Mouse (Mus musculus): ENCODE measurements around the gene Nol9. TPM values are rescaled to one million over a fixed set of nuclear protein-coding genes. Genes with fewer than 3 reads are reported as not detected.
A peak's percentile ranks its signal among the peaks of the same experiment; 100 is the strongest.

Gene Nol9
- polyA plus RNA-seq, 1 experiment from 2014 or later, result 47.3 TPM

- Histone ChIP-seq H3K4me1 (ENCODE audit: control insufficient read depth, insufficient read depth, low read length) (peaks cover 27% of the 10 kb centered on the region), H3K9ac (ENCODE audit: low read depth, low read length) (no peak overlapping the region), H3K27ac (ENCODE audit: low read depth, low read length) (no peak overlapping the region), H3K27me3 (ENCODE audit: control insufficient read depth, insufficient read depth, low read length) (no peaks in the 10 kb centered on the region; the same call in 1 of the 2 replicates), H3K9me3 (ENCODE audit: control insufficient read depth, low read length) (no peaks in the 10 kb centered on the region), H3K4me3 (ENCODE audit: low read length) (no peak overlapping the region), H3K36me3 (ENCODE audit: control insufficient read depth, insufficient read depth, low read length) (peaks cover 14% of the 10 kb centered on the region; the same call in 1 of the 2 replicates), H3K4me2 (replicated peaks; ENCODE audit: low read depth, low read length) (no peak overlapping the region)
- 76% methylated on average over 9 of the region's 9 CpGs for WGBS
- ATAC-seq (ENCODE audit: low FRiP score, low TSS enrichment), result no peak
Measured at GRCm38 (mm10) chr4:152090191-152090590, 51.1 kb downstream of the Nol9 start.

- peak; percentile 17; the same call in 1 of the 2 replicates for ATAC-seq (ENCODE audit: low FRiP score, low TSS enrichment)
- Histone ChIP-seq H3K27ac (ENCODE audit: low read depth, low read length) (0 out of 2 replicates have a peak overlapping the region, but pooled peaks have one; percentile 32), H3K9ac (ENCODE audit: low read depth, low read length) (0 out of 2 replicates have a peak overlapping the region, but pooled peaks have one; percentile 31), H3K4me2 (replicated peaks; ENCODE audit: low read depth, low read length) (no peak overlapping the region), H3K4me3 (ENCODE audit: low read length) (no peak overlapping the region), H3K36me3 (ENCODE audit: control insufficient read depth, insufficient read depth, low read length) (peaks cover 14% of the 10 kb centered on the region; the same call in 1 of the 2 replicates), H3K4me1 (ENCODE audit: control insufficient read depth, insufficient read depth, low read length) (peaks cover 32% of the 10 kb centered on the region), H3K9me3 (ENCODE audit: control insufficient read depth, low read length) (no peaks in the 10 kb centered on the region), H3K27me3 (ENCODE audit: control insufficient read depth, insufficient read depth, low read length) (no peaks in the 10 kb centered on the region)
- 55% methylated on average over 8 of the region's 8 CpGs for WGBS
Measured at GRCm38 (mm10) chr4:152092751-152093293, 53.7 kb downstream of the Nol9 start.

- H3K36me3 ChIP-seq (ENCODE audit: control insufficient read depth, insufficient read depth, low read length), result peaks cover 11% of the 10 kb centered on the region; the same call in 1 of the 2 replicates
- H3K27me3 ChIP-seq (ENCODE audit: control insufficient read depth, insufficient read depth, low read length), result no peaks in the 10 kb centered on the region
- peaks cover 29% of the 10 kb centered on the region for H3K4me1 ChIP-seq (ENCODE audit: control insufficient read depth, insufficient read depth, low read length)
- no peak overlapping the region for H3K27ac ChIP-seq (ENCODE audit: low read depth, low read length)
- H3K4me3 ChIP-seq (ENCODE audit: low read length), result no peak overlapping the region
- no peak for ATAC-seq (ENCODE audit: low FRiP score, low TSS enrichment)
- H3K4me2 ChIP-seq (replicated peaks; ENCODE audit: low read depth, low read length), result no peak overlapping the region
- no peak overlapping the region for H3K9ac ChIP-seq (ENCODE audit: low read depth, low read length)
- WGBS, result 92% methylated on average over 12 of the region's 12 CpGs
- H3K9me3 ChIP-seq (ENCODE audit: control insufficient read depth, low read length), result no peaks in the 10 kb centered on the region
Measured at GRCm38 (mm10) chr4:152094233-152094632, 55.1 kb downstream of the Nol9 start.

GRCm38 (mm10) chr4:152095937-152096910 is 57.1 kb downstream of the Nol9 start:
- WGBS, result 31% methylated on average over 27 of the region's 27 CpGs
- H3K4me1 ChIP-seq (ENCODE audit: control insufficient read depth, insufficient read depth, low read length), result peaks cover 39% of the 10 kb centered on the region
- ATAC-seq (ENCODE audit: low FRiP score, low TSS enrichment), result peak; percentile 17; the same call in 1 of the 2 replicates

GRCm38 (mm10) chr4:152096927-152097326 is 57.8 kb downstream of the Nol9 start:
- H3K27me3 ChIP-seq (ENCODE audit: control insufficient read depth, insufficient read depth, low read length), result no peaks in the 10 kb centered on the region
- 47% methylated on average over 6 of the region's 6 CpGs for WGBS
- H3K4me2 ChIP-seq (replicated peaks; ENCODE audit: low read depth, low read length), result peak overlapping the region; percentile 26; the same call in 1 of the 2 replicates
- ATAC-seq (ENCODE audit: low FRiP score, low TSS enrichment), result peak; percentile 20; the same call in 1 of the 2 replicates
- peak overlapping the region; percentile 65; the same call in 1 of the 2 replicates for H3K27ac ChIP-seq (ENCODE audit: low read depth, low read length)
- H3K4me3 ChIP-seq (ENCODE audit: low read length), result peak overlapping the region; percentile 27
- H3K9ac ChIP-seq (ENCODE audit: low read depth, low read length), result peak overlapping the region; percentile 31
- H3K4me1 ChIP-seq (ENCODE audit: control insufficient read depth, insufficient read depth, low read length), result peaks cover 46% of the 10 kb centered on the region
- H3K9me3 ChIP-seq (ENCODE audit: control insufficient read depth, low read length), result no peaks in the 10 kb centered on the region
- peaks cover 1% of the 10 kb centered on the region; the same call in 1 of the 2 replicates for H3K36me3 ChIP-seq (ENCODE audit: control insufficient read depth, insufficient read depth, low read length)

More at GRCm38 (mm10) chr4:152095937-152096910, 57.1 kb downstream of the Nol9 start:
- H3K9me3 ChIP-seq (ENCODE audit: control insufficient read depth, low read length), result no peaks in the 10 kb centered on the region
- no peaks in the 10 kb centered on the region for H3K27me3 ChIP-seq (ENCODE audit: control insufficient read depth, insufficient read depth, low read length)
- H3K4me2 ChIP-seq (replicated peaks; ENCODE audit: low read depth, low read length), result peak overlapping the region; percentile 17; the same call in 1 of the 2 replicates
- H3K27ac ChIP-seq (ENCODE audit: low read depth, low read length), result peak overlapping the region; percentile 65; the same call in 1 of the 2 replicates
- H3K36me3 ChIP-seq (ENCODE audit: control insufficient read depth, insufficient read depth, low read length), result 0 out of 2 replicates have a peak, but pooled peaks cover 1% of the 10 kb centered on the region
- peak overlapping the region; percentile 27 for H3K4me3 ChIP-seq (ENCODE audit: low read length)
- H3K9ac ChIP-seq (ENCODE audit: low read depth, low read length), result peak overlapping the region; percentile 31

GRCm38 (mm10) chr4:152097911-152098799 is 59.0 kb downstream of the Nol9 start:
- Histone ChIP-seq H3K4me3 (ENCODE audit: low read length) (no peak overlapping the region), H3K27me3 (ENCODE audit: control insufficient read depth, insufficient read depth, low read length) (no peaks in the 10 kb centered on the region), H3K4me2 (replicated peaks; ENCODE audit: low read depth, low read length) (peak overlapping the region; percentile 6; the same call in 1 of the 2 replicates), H3K27ac (ENCODE audit: low read depth, low read length) (no peak overlapping the region), H3K9me3 (ENCODE audit: control insufficient read depth, low read length) (no peaks in the 10 kb centered on the region), H3K9ac (ENCODE audit: low read depth, low read length) (no peak overlapping the region), H3K4me1 (ENCODE audit: control insufficient read depth, insufficient read depth, low read length) (peaks cover 42% of the 10 kb centered on the region), H3K36me3 (ENCODE audit: control insufficient read depth, insufficient read depth, low read length) (peaks cover 11% of the 10 kb centered on the region; the same call in 1 of the 2 replicates)
- WGBS, result 35% methylated on average over 11 of the region's 11 CpGs
- ATAC-seq (ENCODE audit: low FRiP score, low TSS enrichment), result no peak

GRCm38 (mm10) chr4:152100541-152100940 is 61.4 kb downstream of the Nol9 start:
- Histone ChIP-seq H3K27me3 (ENCODE audit: control insufficient read depth, insufficient read depth, low read length) (no peaks in the 10 kb centered on the region), H3K9ac (ENCODE audit: low read depth, low read length) (no peak overlapping the region), H3K9me3 (ENCODE audit: control insufficient read depth, low read length) (no peaks in the 10 kb centered on the region), H3K4me3 (ENCODE audit: low read length) (no peak overlapping the region), H3K4me2 (replicated peaks; ENCODE audit: low read depth, low read length) (no peak overlapping the region), H3K36me3 (ENCODE audit: control insufficient read depth, insufficient read depth, low read length) (peaks cover 27% of the 10 kb centered on the region), H3K4me1 (ENCODE audit: control insufficient read depth, insufficient read depth, low read length) (peaks cover 42% of the 10 kb centered on the region), H3K27ac (ENCODE audit: low read depth, low read length) (peak overlapping the region; percentile 65; the same call in 1 of the 2 replicates)
- 62% methylated on average over 11 of the region's 11 CpGs for WGBS
- ATAC-seq (ENCODE audit: low FRiP score, low TSS enrichment), result no peak

GRCm38 (mm10) chr4:152101081-152101653 is 62.0 kb downstream of the Nol9 start:
- peaks cover 41% of the 10 kb centered on the region for H3K4me1 ChIP-seq (ENCODE audit: control insufficient read depth, insufficient read depth, low read length)
- WGBS, result 33% methylated on average over 7 of the region's 7 CpGs
- H3K36me3 ChIP-seq (ENCODE audit: control insufficient read depth, insufficient read depth, low read length), result peaks cover 32% of the 10 kb centered on the region
- H3K4me2 ChIP-seq (replicated peaks; ENCODE audit: low read depth, low read length), result 0 out of 2 replicates have a peak overlapping the region, but pooled peaks have one; percentile 2
- peak; percentile 43; the same call in 1 of the 2 replicates for ATAC-seq (ENCODE audit: low FRiP score, low TSS enrichment)
- H3K4me3 ChIP-seq (ENCODE audit: low read length), result no peak overlapping the region
- H3K27ac ChIP-seq (ENCODE audit: low read depth, low read length), result peak overlapping the region; percentile 65; the same call in 1 of the 2 replicates
- H3K27me3 ChIP-seq (ENCODE audit: control insufficient read depth, insufficient read depth, low read length), result no peaks in the 10 kb centered on the region
- H3K9ac ChIP-seq (ENCODE audit: low read depth, low read length), result no peak overlapping the region
- no peaks in the 10 kb centered on the region for H3K9me3 ChIP-seq (ENCODE audit: control insufficient read depth, low read length)
